Mouse (Mus musculus) brain, embryonic 18.5 days (tissue): ENCODE measurements around the gene Madd.

ENCODE experiments used
- DNase-seq: peaks from one replicate; pipeline ENCODE4 v3.0.0-alpha.2; 2012; ENCODE audit warnings: low read depth, low spot score

The Madd gene

GRCm38 (mm10) chr2:91183711-91184405 is at the start of gene Madd:
Gene Madd (minus strand): TSS chr2:91183837.
- no peak for DNase-seq

- DNase-seq, result no peak
Measured at GRCm38 (mm10) chr2:91229735-91230134, 46.1 kb upstream of the Madd start.

DNA sequence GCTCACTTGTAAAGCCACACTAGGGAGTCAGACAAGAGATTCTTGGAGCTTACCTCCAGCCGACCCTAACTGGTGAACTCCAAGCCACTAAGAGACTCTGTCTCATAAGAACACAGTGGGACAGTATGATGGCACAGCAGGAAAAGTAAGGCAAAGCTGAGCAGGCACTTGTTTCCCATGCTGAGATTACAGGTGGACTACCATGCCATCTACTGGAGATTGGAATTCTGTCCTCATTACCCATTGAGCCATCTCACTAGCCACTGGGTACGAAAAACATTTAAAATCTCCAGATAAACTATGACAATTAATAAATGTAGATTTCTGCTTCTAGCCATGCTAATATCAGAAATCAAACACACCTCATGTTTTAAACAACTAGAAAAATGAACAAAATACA is 40.0 kb upstream of the Madd start:
- DNase-seq, result no peak

DNA sequence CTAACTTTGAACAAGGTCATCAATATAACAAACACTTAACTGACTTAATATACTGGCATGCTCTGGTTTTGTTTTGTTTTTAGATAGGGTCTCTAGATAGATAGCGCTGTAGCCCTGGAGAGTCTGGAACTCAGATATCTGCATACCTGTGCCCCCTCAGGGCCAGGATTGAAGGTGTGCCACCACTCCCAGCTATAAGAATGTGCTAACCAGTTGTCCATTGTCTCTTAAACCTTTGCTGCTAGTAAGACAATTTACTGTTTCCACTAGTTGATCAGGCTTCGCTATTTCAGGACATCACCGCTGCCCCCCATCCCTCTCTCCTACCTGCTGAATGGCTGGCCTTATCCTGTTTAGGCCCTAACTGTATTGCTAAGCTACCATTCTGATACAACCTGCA is 36.9 kb upstream of the Madd start:
- DNase-seq, result no peak

- DNase-seq, result no peak
Measured at GRCm38 (mm10) chr2:91217032-91217431, 33.4 kb upstream of the Madd start.

GRCm38 (mm10) chr2:91213311-91213710 is 29.7 kb upstream of the Madd start:
- no peak for DNase-seq

- DNase-seq, result no peak
Measured at GRCm38 (mm10) chr2:91206254-91206775, 22.7 kb upstream of the Madd start.

GRCm38 (mm10) chr2:91202972-91203656 is 19.5 kb upstream of the Madd start:
- no peak for DNase-seq

DNA sequence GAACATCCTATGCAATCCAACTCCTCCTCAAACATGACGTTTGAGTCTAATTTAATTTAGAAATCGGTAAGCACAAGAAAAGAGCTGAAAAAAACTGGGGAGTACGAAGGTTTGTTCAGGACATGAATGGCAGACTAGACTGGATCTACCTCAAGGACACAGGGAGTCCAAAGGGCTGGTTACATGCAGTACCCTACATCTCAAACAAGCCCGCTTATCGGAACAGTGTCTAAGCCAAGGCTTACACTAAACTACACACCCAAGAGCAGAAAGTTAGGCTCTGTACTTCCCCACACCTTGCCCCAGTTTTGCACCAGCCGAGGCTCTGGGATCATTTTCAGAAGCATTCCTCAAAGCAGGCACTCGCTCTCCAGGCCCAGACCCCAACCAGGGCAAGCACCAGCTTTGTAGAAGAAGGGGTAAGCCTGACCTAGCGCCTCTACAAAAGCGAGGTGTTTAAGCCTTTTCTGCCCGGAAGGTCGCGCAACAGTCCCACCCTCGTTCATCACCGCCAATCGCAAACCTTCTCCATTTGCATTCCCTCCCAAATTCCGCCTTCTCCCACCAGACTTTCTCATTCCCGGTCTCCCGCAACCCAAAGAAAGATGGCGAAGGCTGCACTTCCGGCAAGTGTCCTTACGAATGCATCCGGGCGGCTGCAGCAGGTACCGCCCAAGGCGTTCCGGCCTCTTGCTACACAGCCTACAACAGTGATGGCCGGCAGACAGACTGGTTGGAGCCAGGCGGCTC is 18.8 kb upstream of the Madd start, which contains the start of the genes Nr1h3 and Acp2:
TSS of gene Nr1h3 (minus strand) at position 613 of the 750 bp plus-strand sequence.
TSS of gene Acp2 (plus strand) at position 664 of the 750 bp plus-strand sequence.
- DNase-seq, result peak; percentile 90

GRCm38 (mm10) chr2:91198888-91199287 is 15.3 kb upstream of the Madd start:
- DNase-seq, result no peak

- no peak for DNase-seq
Measured at GRCm38 (mm10) chr2:91196577-91197001, 13.0 kb upstream of the Madd start.

- DNase-seq, result no peak
Measured at GRCm38 (mm10) chr2:91194624-91195332, 11.1 kb upstream of the Madd start.

- no peak for DNase-seq
Measured at GRCm38 (mm10) chr2:91190501-91190900, 6.9 kb upstream of the Madd start.

GRCm38 (mm10) chr2:91187431-91187830 is 3.8 kb upstream of the Madd start:
- DNase-seq, result no peak

DNA sequence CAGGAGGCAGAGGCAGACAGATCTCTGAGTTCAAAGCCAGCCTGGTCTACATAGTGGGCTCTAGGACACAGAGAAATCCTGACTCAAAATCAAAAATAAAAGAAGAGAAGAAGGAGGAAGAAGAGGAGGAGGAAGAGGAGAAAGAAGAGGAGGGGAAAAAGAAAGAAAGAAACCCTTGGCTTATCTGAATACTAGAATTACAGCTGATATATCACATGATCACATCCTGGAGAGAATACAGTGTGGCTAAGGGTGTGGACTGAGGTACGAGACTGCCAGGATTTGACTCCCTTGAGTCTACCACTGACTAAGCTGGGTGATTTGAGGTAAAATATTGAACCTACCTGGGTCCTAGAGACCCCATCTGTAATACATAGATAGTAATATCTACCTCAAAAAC is 2.6 kb upstream of the Madd start:
- no peak for DNase-seq

DNA sequence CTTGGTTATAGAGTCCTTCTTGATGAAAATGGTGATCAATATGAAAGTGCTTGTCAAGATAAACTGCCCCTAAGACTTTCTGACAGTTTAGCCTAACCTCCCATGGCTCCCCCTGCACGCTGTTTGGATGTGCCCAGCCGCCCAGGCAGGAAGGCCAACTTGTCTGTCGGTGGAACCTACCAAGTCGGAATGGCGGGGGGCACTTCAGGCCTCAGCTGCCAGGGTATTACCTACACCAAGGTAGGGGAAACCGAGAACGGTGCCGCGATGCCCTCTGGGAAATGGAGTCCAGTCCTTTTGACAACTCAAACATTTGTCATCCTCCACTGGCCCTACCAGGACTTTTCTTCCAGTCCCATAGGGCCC is 506 bp downstream of the Madd start:
- peak; percentile 95 for DNase-seq

DNA sequence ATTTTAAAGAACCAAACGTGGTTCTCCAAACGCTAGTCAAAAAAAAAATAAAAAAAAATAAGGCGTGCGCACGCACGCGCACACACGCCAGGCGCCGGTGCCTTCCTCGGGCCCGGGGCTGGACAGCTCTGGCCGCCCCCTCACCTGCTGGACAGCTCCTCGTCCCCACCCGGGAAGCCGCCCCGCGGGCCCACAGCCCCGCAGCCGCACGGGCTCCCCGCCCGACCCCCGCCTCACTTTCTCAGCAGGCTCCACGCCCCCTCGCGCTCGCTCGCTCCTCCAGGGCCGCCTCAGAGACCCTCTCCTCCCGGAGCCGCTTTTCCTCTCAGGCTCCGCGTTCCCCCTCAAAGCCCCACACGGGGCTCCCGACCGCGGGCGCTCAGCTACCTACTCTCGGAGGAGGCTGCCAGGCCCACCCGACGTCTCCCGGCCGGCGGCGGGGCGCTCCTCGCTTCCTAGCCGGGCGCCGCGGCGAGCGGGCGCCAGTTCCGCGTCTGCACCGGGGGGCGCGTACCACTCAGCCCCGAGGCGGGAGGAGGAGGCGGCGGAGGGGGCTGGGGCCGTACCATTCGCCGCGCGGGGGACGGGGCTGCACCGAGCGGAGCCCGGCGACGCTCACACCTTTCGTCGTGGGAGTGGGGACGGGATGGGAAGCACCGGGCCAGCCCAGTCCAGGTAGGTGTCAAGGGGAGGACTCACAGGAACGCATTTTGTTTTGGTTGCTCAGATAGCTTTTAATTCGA is 1.1 kb downstream of the Madd start:
- peak; percentile 83 for DNase-seq

GRCm38 (mm10) chr2:91182016-91182404 is 1.6 kb downstream of the Madd start:
- no peak for DNase-seq

DNA sequence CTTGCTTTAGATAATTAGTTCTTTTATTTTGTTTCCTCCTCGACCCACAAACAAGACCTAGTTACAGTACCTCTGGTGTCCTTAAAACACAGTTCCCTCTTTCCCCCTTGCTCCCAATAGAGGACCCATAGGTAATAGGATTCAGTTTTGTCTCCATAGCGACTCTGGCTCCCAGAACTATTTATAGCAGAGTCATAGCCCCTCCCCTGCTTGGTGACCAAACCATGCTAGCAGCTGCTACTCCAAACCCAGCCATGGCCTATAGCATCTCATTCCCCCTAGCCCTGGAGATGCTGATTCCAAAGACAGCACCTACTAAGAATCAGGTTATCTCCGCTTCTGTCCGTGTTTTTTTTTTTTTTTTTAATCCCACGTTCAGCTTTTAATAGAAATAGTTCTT is 2.9 kb downstream of the Madd start:
- no peak for DNase-seq

DNA sequence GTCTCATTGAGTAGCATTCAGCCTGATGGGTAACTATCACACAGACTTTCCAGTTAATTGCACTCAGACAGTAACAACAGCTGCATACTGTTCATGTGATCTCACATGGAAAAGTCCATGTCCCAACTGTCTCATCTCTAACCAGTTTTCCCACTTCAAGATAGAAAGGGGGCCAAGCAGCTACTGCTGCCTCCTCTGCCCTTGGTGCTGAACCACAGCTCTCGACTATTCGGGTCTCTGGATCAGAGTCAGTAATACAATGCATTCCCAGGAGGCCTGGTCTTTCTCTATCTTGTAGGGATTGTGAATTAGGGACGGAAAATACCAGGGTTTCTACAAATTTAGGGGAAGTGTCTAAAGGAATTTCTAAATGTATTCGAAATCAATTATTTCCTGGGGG is 3.8 kb downstream of the Madd start:
- no peak for DNase-seq

- DNase-seq, result no peak
Measured at GRCm38 (mm10) chr2:91176234-91176633, 7.4 kb downstream of the Madd start.
